Mouse (Mus musculus) MEL (cell line): ENCODE data around the gene Abl2. TPM values are rescaled to one million over a fixed set of nuclear protein-coding genes. Genes with fewer than 3 reads are reported as not detected.
A peak's percentile ranks its signal among the peaks of the same experiment; 100 is the strongest.

ENCODE experiments used
- DNase-seq: peaks from one replicate; pipeline ENCODE4 v3.0.0; 2011; ENCODE audit warnings: low read depth, low spot score
- H3K27ac ChIP-seq: 2 replicates; pipeline ENCODE4 v1.5.1; 2012; ENCODE audit warnings: low read depth, mild to moderate bottlenecking, control low read depth, low read length, moderate library complexity; ENCODE audit not compliant: control insufficient read depth
- H3K27me3 ChIP-seq, 2 experiments: fragments of 150-350 bp in 1 of 2; sonication (generic) in 1 of 2; 2 replicates each; pipeline ENCODE4 v1.6.1; 2012; ENCODE audit warnings: low read length in 2 of 2, mild to moderate bottlenecking in 2 of 2, improper control_type of control experiment in 1 of 2, moderate library complexity in 1 of 2; ENCODE audit not compliant: insufficient read depth in 2 of 2, control insufficient read depth in 1 of 2
- H3K36me3 ChIP-seq, 2 experiments: 2 replicates each; pipeline ENCODE4 v1.6.1; 2012 to 2014; ENCODE audit warnings: low read length in 2 of 2, improper control_type of control experiment in 1 of 2, inconsistent platforms in 1 of 2, mild to moderate bottlenecking in 1 of 2; ENCODE audit not compliant: insufficient read depth in 2 of 2, control insufficient read depth in 1 of 2
- H3K4me1 ChIP-seq, 2 experiments: fragments of 150-350 bp in 1 of 2; sonication (generic) in 1 of 2; 2 replicates each; pipeline ENCODE4 v1.6.1; 2012; ENCODE audit warnings: low read length in 2 of 2, improper control_type of control experiment in 1 of 2, mild to moderate bottlenecking in 1 of 2; ENCODE audit not compliant: insufficient read depth in 2 of 2, control insufficient read depth in 1 of 2
- H3K4me3 ChIP-seq, 2 experiments: fragments of 150-350 bp in 1 of 2; sonication (generic) in 1 of 2; 2 replicates each; pipeline ENCODE4 v1.5.1; 2012; ENCODE audit warnings: low read depth in 2 of 2, low read length in 2 of 2, mild to moderate bottlenecking in 2 of 2, moderate library complexity in 2 of 2, control low read depth in 1 of 2, improper control_type of control experiment in 1 of 2; ENCODE audit not compliant: control insufficient read depth in 1 of 2, insufficient read depth in 1 of 2
- H3K79me2 ChIP-seq: 2 replicates; pipeline ENCODE4 v1.6.1; 2012; ENCODE audit warnings: mild to moderate bottlenecking, low read length, moderate library complexity; ENCODE audit not compliant: control insufficient read depth, poor library complexity, insufficient read depth
- H3K9ac ChIP-seq: 2 replicates; pipeline ENCODE4 v1.6.1; 2012; ENCODE audit warnings: low read depth, mild to moderate bottlenecking, control low read depth, low read length, moderate library complexity; ENCODE audit not compliant: control insufficient read depth, poor library complexity, severe bottlenecking
- H3K9me3 ChIP-seq: fragments of 150-350 bp; sonication (generic); replicated peaks from 2 replicates; pipeline ENCODE4 v1.6.1; 2012; ENCODE audit warnings: mild to moderate bottlenecking, low read length, improper control_type of control experiment, moderate library complexity; ENCODE audit not compliant: insufficient read depth
- BHLHE40 ChIP-seq: IDR thresholded peaks from 2 replicates; pipeline ENCODE4 v1.6.1; 2012; ENCODE audit warnings: low read depth, mild to moderate bottlenecking, inconsistent platforms, low read length, improper control_type of control experiment, borderline replicate concordance
- CTCF ChIP-seq, 3 experiments: IDR thresholded peaks in 2 of 3; conservative IDR thresholded peaks in 1 of 3; 2 replicates each; pipeline ENCODE4 v1.5.1; 2011 to 2012; ENCODE audit warnings: low read length in 3 of 3, low read depth in 2 of 3, mild to moderate bottlenecking in 2 of 3, improper control_type of control experiment in 1 of 3, inconsistent platforms in 1 of 3, mixed read lengths in 1 of 3, moderate library complexity in 1 of 3; ENCODE audit not compliant: control insufficient read depth in 1 of 3, insufficient read depth in 1 of 3, poor library complexity in 1 of 3, severe bottlenecking in 1 of 3
- E2F4 ChIP-seq: IDR thresholded peaks from 2 replicates; pipeline ENCODE4 v1.6.1; 2011; ENCODE audit warnings: low read depth, low read length, improper control_type of control experiment, borderline replicate concordance
- ELF1 ChIP-seq: IDR thresholded peaks from 2 replicates; pipeline ENCODE4 v1.6.1; 2014; ENCODE audit warnings: low read depth, mild to moderate bottlenecking, inconsistent platforms, low read length, improper control_type of control experiment, moderate library complexity
- ETS1 ChIP-seq: IDR thresholded peaks from 2 replicates; pipeline ENCODE4 v1.6.1; 2012; ENCODE audit warnings: low read depth, mild to moderate bottlenecking, inconsistent platforms, low read length, improper control_type of control experiment, moderate library complexity
- GABPA ChIP-seq: IDR thresholded peaks from 2 replicates; pipeline ENCODE4 v1.6.1; 2012; ENCODE audit warnings: low read depth, mild to moderate bottlenecking, inconsistent platforms, low read length, improper control_type of control experiment, moderate library complexity
- GATA1 ChIP-seq: IDR thresholded peaks from 2 replicates; pipeline ENCODE4 v1.6.1; 2011; ENCODE audit warnings: low read depth, low read length, improper control_type of control experiment
- HCFC1 ChIP-seq: IDR thresholded peaks from 2 replicates; pipeline ENCODE4 v1.6.1; 2012; ENCODE audit warnings: low read depth, mild to moderate bottlenecking, inconsistent platforms, low read length, improper control_type of control experiment, moderate library complexity
- JUND ChIP-seq: IDR thresholded peaks from 2 replicates; pipeline ENCODE4 v1.6.1; 2011; ENCODE audit warnings: low read depth, mild to moderate bottlenecking, improper control_type of control experiment, low read length
- KAT2A ChIP-seq: conservative IDR thresholded peaks from 2 replicates; pipeline ENCODE4 v1.6.1; 2012; ENCODE audit warnings: low read depth, low read length, improper control_type of control experiment, inconsistent platforms
- MAZ ChIP-seq: IDR thresholded peaks from 2 replicates; pipeline ENCODE4 v1.6.1; 2012; ENCODE audit warnings: low read depth, mild to moderate bottlenecking, inconsistent platforms, low read length, improper control_type of control experiment
- MEF2A ChIP-seq: IDR thresholded peaks from 2 replicates; pipeline ENCODE4 v1.6.1; 2014; ENCODE audit warnings: low read depth, mild to moderate bottlenecking, inconsistent platforms, low read length, improper control_type of control experiment; ENCODE audit not compliant: poor library complexity, insufficient replicate concordance, severe bottlenecking; ENCODE audit errors: extremely low read depth
- MXI1 ChIP-seq: IDR thresholded peaks from 2 replicates; pipeline ENCODE4 v1.6.1; 2011; ENCODE audit warnings: mild to moderate bottlenecking, low read depth, low read length, improper control_type of control experiment
- MYB ChIP-seq: IDR thresholded peaks from 2 replicates; pipeline ENCODE4 v1.6.1; 2011; ENCODE audit warnings: mild to moderate bottlenecking, low read depth, low read length, improper control_type of control experiment
- MYC ChIP-seq: IDR thresholded peaks from 2 replicates; pipeline ENCODE4 v1.6.1; 2011; ENCODE audit warnings: low read depth, mild to moderate bottlenecking, low read length, improper control_type of control experiment, moderate library complexity
- NELFE ChIP-seq: IDR thresholded peaks from 2 replicates; pipeline ENCODE4 v1.6.1; 2011; ENCODE audit warnings: low read depth, low read length, improper control_type of control experiment
- NRF1 ChIP-seq: IDR thresholded peaks from 2 replicates; pipeline ENCODE4 v1.6.1; 2014; ENCODE audit warnings: low read depth, mild to moderate bottlenecking, inconsistent platforms, low read length, improper control_type of control experiment, moderate library complexity; ENCODE audit not compliant: poor library complexity, insufficient read depth, severe bottlenecking
- POLR2A ChIP-seq, 2 experiments: IDR thresholded peaks; 2 replicates each; pipeline ENCODE4 v1.6.1; 2011 to 2012; ENCODE audit warnings: low read length in 2 of 2, mild to moderate bottlenecking in 2 of 2, control low read depth in 1 of 2, improper control_type of control experiment in 1 of 2, low read depth in 1 of 2, moderate library complexity in 1 of 2; ENCODE audit not compliant: control insufficient read depth in 1 of 2, insufficient read depth in 1 of 2, poor library complexity in 1 of 2
- POLR2AphosphoS2 ChIP-seq: IDR thresholded peaks from 2 replicates; pipeline ENCODE4 v1.6.1; 2011; ENCODE audit warnings: low read length, improper control_type of control experiment
- POLR2AphosphoS5 ChIP-seq: IDR thresholded peaks from 2 replicates; pipeline ENCODE4 v1.6.1; 2012; ENCODE audit warnings: low read depth, borderline replicate concordance, mild to moderate bottlenecking, inconsistent platforms, low read length, moderate library complexity, mixed read lengths
- RCOR1 ChIP-seq: IDR thresholded peaks from 2 replicates; pipeline ENCODE4 v1.6.1; 2012; ENCODE audit warnings: low read depth, mild to moderate bottlenecking, inconsistent platforms, low read length, improper control_type of control experiment
- SIN3A ChIP-seq: IDR thresholded peaks from 2 replicates; pipeline ENCODE4 v1.6.1; 2012; ENCODE audit warnings: low read length, improper control_type of control experiment, inconsistent platforms
- TBP ChIP-seq: IDR thresholded peaks from 2 replicates; pipeline ENCODE4 v1.8.0; 2011; ENCODE audit warnings: low read depth, low read length, improper control_type of control experiment
- UBTF ChIP-seq: IDR thresholded peaks from 2 replicates; pipeline ENCODE4 v1.6.1; 2012; ENCODE audit warnings: low read depth, mild to moderate bottlenecking, inconsistent platforms, low read length, improper control_type of control experiment, moderate library complexity, borderline replicate concordance; ENCODE audit not compliant: insufficient read depth
- USF1 ChIP-seq: IDR thresholded peaks from 2 replicates; pipeline ENCODE4 v1.6.1; 2014; ENCODE audit warnings: low read depth, mild to moderate bottlenecking, inconsistent platforms, low read length, improper control_type of control experiment, moderate library complexity
- ZC3H11A ChIP-seq: IDR thresholded peaks from 2 replicates; pipeline ENCODE4 v1.6.1; 2012; ENCODE audit warnings: low read depth, mild to moderate bottlenecking, inconsistent platforms, low read length, improper control_type of control experiment
- ZMIZ1 ChIP-seq: IDR thresholded peaks from 2 replicates; pipeline ENCODE4 v1.6.1; 2012; ENCODE audit warnings: low read depth, mild to moderate bottlenecking, inconsistent platforms, low read length, improper control_type of control experiment, moderate library complexity
- ZNF384 ChIP-seq: IDR thresholded peaks from 2 replicates; pipeline ENCODE4 v1.6.1; 2012; ENCODE audit warnings: low read depth, mild to moderate bottlenecking, inconsistent platforms, low read length, improper control_type of control experiment
- polyA plus RNA-seq, 2 experiments: library from polyadenylated mRNA; stranded (reverse) in 1 of 2; unstranded in 1 of 2; fragments of >175 nt in 1 of 2; fragments of >200 nt in 1 of 2; gene quantifications; 2 replicates each; pipeline versions ENCODE4 v1.2.1 to v1.2.4; 2012; ENCODE audit warnings: low replicate concordance in 2 of 2, low read depth in 1 of 2; ENCODE audit not compliant: insufficient read length in 2 of 2, insufficient read depth in 1 of 2, missing spikeins in 1 of 2
- total RNA-seq: library from RNA; depleted of rRNA; stranded (reverse); fragments of 300-350 nt; gene quantifications from 2 replicates; pipeline ENCODE4 v1.2.3, GENCODE M21; 2012

The Abl2 gene
- total and polyA plus RNA-seq, 3 experiments, result 13.8 to 17.5 TPM; not detected in 1

GRCm38 (mm10) chr1:156673476-156674194 lies 115.0 kb downstream of the Abl2 start (continued):
- TF ChIP-seq GATA1, result peak; percentile 38; the same call in 1 of the 2 replicates
- peak; percentile 35 for TF ChIP-seq MXI1
- no peak for TF ChIP-seq CTCF (IDR thresholded peaks at IDR 0.05 in 2 of 3, conservative IDR thresholded peaks at IDR 0.05 in 1 of 3; ENCODE audit: control insufficient read depth in 1 of 3, insufficient read depth in 1 of 3, low read depth in 2 of 3, low read length in 3 of 3, poor library complexity in 1 of 3, severe bottlenecking in 1 of 3)
- TF ChIP-seq HCFC1, result no peak
- no peak for TF ChIP-seq KAT2A
- TF ChIP-seq MEF2A, result no peak
- no peak for TF ChIP-seq USF1
- no peak for TF ChIP-seq JUND
- no peak for TF ChIP-seq E2F4
- 0 out of 2 replicates have a peak, but pooled peaks have one; percentile 23 for TF ChIP-seq TBP
- TF ChIP-seq UBTF, result no peak
- no peak for TF ChIP-seq NRF1
- TF ChIP-seq POLR2AphosphoS5, result no peak
- TF ChIP-seq ETS1, result peak; percentile 30; the same call in 1 of the 2 replicates
- TF ChIP-seq ZNF384, result no peak
- peak; percentile 50; the same call in 1 of the 2 replicates for TF ChIP-seq RCOR1
- TF ChIP-seq ZC3H11A, result no peak
- TF ChIP-seq ZMIZ1, result peak; percentile 18; the same call in 1 of the 2 replicates
- TF ChIP-seq MYC, result 0 out of 2 replicates have a peak, but pooled peaks have one; percentile 40

- no peaks in the 10 kb centered on the region for H3K27me3 ChIP-seq
- H3K4me1 ChIP-seq, result no peaks in the 10 kb centered on the region
- TF ChIP-seq GABPA (no peak), ELF1 (peak; percentile 69), MXI1 (peak; percentile 30; the same call in 1 of the 2 replicates), ZMIZ1 (no peak), SIN3A (peak; percentile 54), POLR2AphosphoS2 (no peak), POLR2A (IDR thresholded peaks at IDR 0.05; ENCODE audit: control insufficient read depth in 1 of 2, insufficient read depth in 1 of 2, low read depth in 1 of 2, low read length in 2 of 2, poor library complexity in 1 of 2) (peak; percentile 9 to 46; a peak in 2 of 4 replicates), TBP (0 out of 2 replicates have a peak, but pooled peaks have one; percentile 42), ETS1 (peak; percentile 36; the same call in 1 of the 2 replicates), BHLHE40 (no peak), MAZ (no peak), HCFC1 (0 out of 2 replicates have a peak, but pooled peaks have one; percentile 9), MEF2A (no peak), NRF1 (no peak), MYB (no peak), UBTF (no peak), JUND (no peak), NELFE (peak; percentile 51; the same call in 1 of the 2 replicates)
- H3K9ac ChIP-seq, result peak within 1 kb of the TSS; percentile 82
- peak within 1 kb of the TSS; percentile 74 for H3K27ac ChIP-seq
- DNase-seq, result peak; percentile 88
- H3K79me2 ChIP-seq, result no peaks in the 10 kb centered on the region; the same call in 1 of the 2 replicates
- H3K4me3 ChIP-seq, result peak within 1 kb of the TSS; percentile 83 to 97
- no peaks in the 10 kb centered on the region for H3K9me3 ChIP-seq
- peaks cover 0 to 3% of the 10 kb centered on the region in 2 experiments; a peak in 2 of 4 replicates for H3K36me3 ChIP-seq
These were observed 115.8 kb downstream of the Abl2 start, which contains the start of gene Tor3a for GRCm38 (mm10) chr1:156674195-156675000. TSS of gene Tor3a (minus strand) at chr1:156674356.
